Mouse (Mus musculus) left cerebral cortex, adult 2 months (tissue): ENCODE results near the gene Ptar1. TPM values are rescaled to one million over a fixed set of nuclear protein-coding genes. Genes with fewer than 3 reads are reported as not detected.
"Not testable (repeated sequence)": the region's sequence is repeated elsewhere in the genome, so short reads cannot be mapped to it uniquely, and the experiment has no call there.

Source experiments
- DNase-seq, 2 experiments: peaks; one replicate each; pipeline ENCODE4 v3.0.0; 2021 to 2022; ENCODE audit warnings: low spot score in 2 of 2, mixed read lengths in 1 of 2; ENCODE audit errors: extremely low spot score in 1 of 2
- H3K27ac ChIP-seq: fragments of 200-600 bp; 2 replicates; pipeline ENCODE4 v1.8.1; 2022
- H3K4me3 ChIP-seq: fragments of 200-600 bp; 2 replicates; pipeline ENCODE4 v1.8.1; 2022
- CTCF ChIP-seq: fragments of 200-600 bp; IDR thresholded peaks from 2 replicates; pipeline ENCODE4 v1.8.1; 2022; ENCODE audit warnings: antibody characterized with exemption, mild to moderate bottlenecking, moderate library complexity
- intact Hi-C: fragments of 180-260 bp; cut with DNase I; formaldehyde crosslinking; loops from one replicate; pipeline ENCODE4 v1.15.1; 2025
- long read RNA-seq, 2 experiments: library from polyadenylated mRNA; stranded (forward); transcript quantifications; one replicate each; pipeline ENCODE4 v2.0.0; 2021; ENCODE audit warnings: borderline mapping rate in 2 of 2
- total RNA-seq, 2 experiments: library from RNA; stranded (reverse); gene quantifications; 2 replicates each; pipeline ENCODE4 v1.2.3; 2021

Ptar1 gene
- total RNA-seq = 10 to 100 TPM; 37.0 to 40.9 TPM
- long read RNA-seq, experiment 1, full-length matches to known transcripts = 3 of 3 reads
- long read RNA-seq, experiment 1, partial matches to known transcripts = 0 of 3 reads
- long read RNA-seq, experiment 1, other reads (novel, unspliced or antisense) = 0 of 3 reads
- long read RNA-seq, experiment 2, full-length matches to known transcripts = 8 of 10 reads
- long read RNA-seq, experiment 2, partial matches to known transcripts = 0 of 10 reads
- long read RNA-seq, experiment 2, other reads (novel, unspliced or antisense) = 2 of 10 reads

GRCm38 (mm10) chr19:23687296-23688021 lies at the start of gene Ptar1:
TSS of gene Ptar1 (plus strand) at chr19:23687429.
- intact Hi-C loops = loop anchor here (1.0 to 2.0 kb wide), 2 partner anchors 71 to 111 kb away; partner anchors contain the start of gene Apba1
- peak; percentile 89 for DNase-seq
- TF ChIP-seq CTCF = no peak
- peak within 1 kb of the TSS; percentile 96 for H3K27ac ChIP-seq
- peak within 1 kb of the TSS; percentile 91 for H3K4me3 ChIP-seq

- H3K4me3 ChIP-seq = no peak overlapping the region
- no peak for DNase-seq
- no peak overlapping the region for H3K27ac ChIP-seq
- intact Hi-C loops = no loop called here
- no peak for TF ChIP-seq CTCF
Measured at GRCm38 (mm10) chr19:23643819-23644218, 43.4 kb upstream of the Ptar1 start.

- peak overlapping the region; percentile 71 for H3K27ac ChIP-seq
- no peak overlapping the region for H3K4me3 ChIP-seq
- peak in 1 of 2 experiments; percentile 29 for DNase-seq
- intact Hi-C loops = loop anchor here (5.0 kb wide), 1 partner anchor 38 kb away; no protein-coding TSS in a partner anchor
- no peak for TF ChIP-seq CTCF
Measured at GRCm38 (mm10) chr19:23645347-23645746, 41.9 kb upstream of the Ptar1 start.

- no peak for DNase-seq
- intact Hi-C loops = loop anchor here (5.0 kb wide), 1 partner anchor 40 kb away; no protein-coding TSS in a partner anchor
- Histone ChIP-seq H3K27ac (no peak overlapping the region), H3K4me3 (no peak overlapping the region)
- no peak for TF ChIP-seq CTCF
Measured at GRCm38 (mm10) chr19:23647308-23647707, 39.9 kb upstream of the Ptar1 start.

GRCm38 (mm10) chr19:23652644-23653043 lies 34.6 kb upstream of the Ptar1 start, which contains the start of gene 1700028P14Rik:
TSS of gene 1700028P14Rik (minus strand) at chr19:23652812.
- H3K27ac ChIP-seq = no peak within 1 kb of the TSS
- no peak for TF ChIP-seq CTCF
- intact Hi-C loops = no loop called here
- DNase-seq = peak; percentile 29
- H3K4me3 ChIP-seq = peak within 1 kb of the TSS; percentile 11

- no peak for DNase-seq
- no peak overlapping the region for H3K27ac ChIP-seq
- no peak overlapping the region for H3K4me3 ChIP-seq
- no peak for TF ChIP-seq CTCF
- intact Hi-C loops = no loop called here
Measured at GRCm38 (mm10) chr19:23653154-23653553, 34.1 kb upstream of the Ptar1 start.

- TF ChIP-seq CTCF = no peak
- intact Hi-C loops = no loop called here
Measured at GRCm38 (mm10) chr19:23657261-23657932, 29.8 kb upstream of the Ptar1 start.

GRCm38 (mm10) chr19:23658350-23658749 lies 28.9 kb upstream of the Ptar1 start:
- DNase-seq = no peak
- Histone ChIP-seq H3K27ac (no peak overlapping the region), H3K4me3 (no peak overlapping the region)
- TF ChIP-seq CTCF = no peak
- intact Hi-C loops = no loop called here

More at GRCm38 (mm10) chr19:23657261-23657932, 29.8 kb upstream of the Ptar1 start:
- DNase-seq = no peak
- no peak overlapping the region for H3K27ac ChIP-seq
- no peak overlapping the region for H3K4me3 ChIP-seq

- Histone ChIP-seq H3K4me3 (no peak overlapping the region), H3K27ac (no peak overlapping the region)
- no peak for TF ChIP-seq CTCF
- DNase-seq = no peak
- intact Hi-C loops = no loop called here
Measured at GRCm38 (mm10) chr19:23664083-23664482, 23.1 kb upstream of the Ptar1 start.

GRCm38 (mm10) chr19:23668142-23668655 lies 19.0 kb upstream of the Ptar1 start:
- intact Hi-C loops = no loop called here
- H3K27ac ChIP-seq = no peak overlapping the region
- no peak for DNase-seq
- no peak for TF ChIP-seq CTCF
- H3K4me3 ChIP-seq = no peak overlapping the region

- no peak for DNase-seq
- no peak for TF ChIP-seq CTCF
- intact Hi-C loops = no loop called here
- no peak overlapping the region for H3K4me3 ChIP-seq
- no peak overlapping the region for H3K27ac ChIP-seq
Measured at GRCm38 (mm10) chr19:23673021-23673420, 14.2 kb upstream of the Ptar1 start.

GRCm38 (mm10) chr19:23675656-23676055 lies 11.6 kb upstream of the Ptar1 start:
- intact Hi-C loops, H3K27ac ChIP-seq, DNase-seq, H3K4me3 ChIP-seq: not testable (repeated sequence)
